Mouse (Mus musculus) midbrain, postnatal 0 days (tissue): ENCODE measurements at regions not wholly inside any gene's neighbourhood (a gene's known extent, or its start where the extent isn't known, plus 50 kb on each side); places are given as distances from the start of the nearest gene placed in this dataset.
A peak's percentile ranks its signal among the peaks of the same experiment; 100 is the strongest.

ENCODE experiments used
- ATAC-seq: fragments of 200-750 bp; cut with Nextera tagmentation; 2 replicates; pipeline ENCODE4 v1.8.0; 2017; ENCODE audit warnings: moderate number of reproducible peaks, mild to moderate bottlenecking, moderate TSS enrichment, moderate library complexity; ENCODE audit not compliant: low FRiP score
- DNase-seq: peaks from one replicate; pipeline ENCODE4 v3.0.0-alpha.2; 2015; ENCODE audit warnings: low spot score
- H3K27ac ChIP-seq: fragments of 300-500 bp; sonication (generic); 2 replicates; pipeline ENCODE4 v1.5.1; 2014; ENCODE audit warnings: low read depth, mild to moderate bottlenecking, low read length, mixed read lengths
- H3K27me3 ChIP-seq: fragments of 300-500 bp; sonication (generic); 2 replicates; pipeline ENCODE4 v1.6.1; 2014; ENCODE audit warnings: low read length, control low read depth, mixed read lengths; ENCODE audit not compliant: insufficient read depth
- H3K36me3 ChIP-seq: fragments of 300-500 bp; sonication (generic); 2 replicates; pipeline ENCODE4 v1.6.1; 2014; ENCODE audit warnings: low read length, control low read depth, mixed read lengths; ENCODE audit not compliant: insufficient read depth
- H3K4me1 ChIP-seq: fragments of 300-500 bp; sonication (generic); 2 replicates; pipeline ENCODE4 v1.6.1; 2014; ENCODE audit warnings: mild to moderate bottlenecking, control low read depth, antibody characterized with exemption, low read length, mixed read lengths; ENCODE audit not compliant: insufficient read depth
- H3K4me2 ChIP-seq: fragments of 300-500 bp; sonication (generic); 2 replicates; pipeline ENCODE4 v1.6.1; 2014; ENCODE audit warnings: low read depth, mild to moderate bottlenecking, low read length, mixed read lengths; ENCODE audit not compliant: poor library complexity, severe bottlenecking
- H3K4me3 ChIP-seq: fragments of 300-500 bp; sonication (generic); 2 replicates; pipeline ENCODE4 v1.5.1; 2014; ENCODE audit warnings: low read depth, mild to moderate bottlenecking, low read length, moderate library complexity
- H3K9ac ChIP-seq: fragments of 300-500 bp; sonication (generic); replicated peaks from 2 replicates; pipeline ENCODE4 v1.6.1; 2014; ENCODE audit warnings: mild to moderate bottlenecking, low read length, moderate library complexity, mixed read lengths; ENCODE audit not compliant: poor library complexity, severe bottlenecking
- H3K9me3 ChIP-seq: fragments of 300-500 bp; sonication (generic); 2 replicates; pipeline ENCODE4 v1.6.1; 2016; ENCODE audit warnings: low read length, control low read depth
- CTCF ChIP-seq: IDR thresholded peaks from 2 replicates; pipeline ENCODE4 v1.5.1; 2016; ENCODE audit warnings: antibody characterized with exemption, mild to moderate bottlenecking
- WGBS: fragments of 180-500 bp; shearing (Covaris S2); extraction: QIAGEN DNeasy Blood & Tissue Kit; methylation state at CpG from one replicate; pipeline ENCODE4 v1.1.7; 2014; 5-methylcytosine and 5-hydroxymethylcytosine counted together

DNA sequence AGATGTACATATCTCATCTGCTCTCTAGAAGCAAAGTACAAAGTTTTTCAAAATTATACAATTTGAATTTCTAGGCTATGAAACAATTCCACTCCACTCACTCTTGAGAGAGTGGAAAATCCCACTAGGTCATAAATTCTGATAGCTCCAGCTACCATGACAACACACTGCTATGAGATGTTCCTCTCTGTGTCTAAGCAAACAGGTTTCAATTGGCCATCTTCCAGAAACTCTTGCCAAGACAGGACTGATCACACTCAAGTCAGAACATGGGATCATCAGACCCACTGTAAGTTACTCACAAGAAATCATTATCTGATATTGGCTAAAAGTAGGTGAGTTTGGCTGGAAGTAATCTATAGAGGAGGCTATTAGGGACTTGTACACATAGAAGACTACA lies 320.4 kb downstream of the Isl1 start:
- Histone ChIP-seq H3K27ac (no peak overlapping the region), H3K36me3 (no peaks in the 10 kb centered on the region), H3K27me3 (no peaks in the 10 kb centered on the region), H3K4me1 (no peaks in the 10 kb centered on the region), H3K9ac (no peak overlapping the region), H3K4me3 (no peak overlapping the region), H3K4me2 (no peak overlapping the region), H3K9me3 (no peaks in the 10 kb centered on the region)
- DNase-seq (peak; percentile 26), ATAC-seq (no peak; the same call in 1 of the 2 replicates)
- TF ChIP-seq CTCF, result no peak

DNA sequence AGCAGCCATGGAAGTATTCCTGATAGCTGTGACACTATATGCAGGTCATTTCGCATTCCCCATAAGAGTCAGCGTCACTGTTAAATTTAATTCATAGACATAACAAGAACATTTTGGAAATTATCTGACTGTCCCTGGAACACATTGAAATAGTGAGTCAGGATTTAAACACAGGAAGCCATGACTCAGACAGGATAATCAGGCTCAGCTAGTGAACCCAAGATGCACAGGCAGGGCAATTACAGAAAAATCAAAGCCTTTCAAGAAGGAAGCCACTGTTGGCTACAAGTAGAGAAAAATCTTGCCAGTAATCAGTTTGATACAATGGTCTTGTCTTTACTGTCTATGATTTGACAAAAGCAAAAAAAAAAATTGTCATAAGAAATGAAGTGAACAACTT lies 323.2 kb downstream of the Isl1 start:
- H3K36me3 ChIP-seq, result no peaks in the 10 kb centered on the region
- H3K9ac ChIP-seq, result no peak overlapping the region
- H3K27ac ChIP-seq, result no peak overlapping the region
- ATAC-seq (no peak), DNase-seq (no peak)
- H3K4me3 ChIP-seq, result no peak overlapping the region
- no peaks in the 10 kb centered on the region for H3K9me3 ChIP-seq
- no peak overlapping the region for H3K4me2 ChIP-seq
- 94% methylated on average over 2 of the region's 2 CpGs for WGBS
- H3K4me1 ChIP-seq, result no peaks in the 10 kb centered on the region
- no peaks in the 10 kb centered on the region for H3K27me3 ChIP-seq
- no peak for TF ChIP-seq CTCF

DNA sequence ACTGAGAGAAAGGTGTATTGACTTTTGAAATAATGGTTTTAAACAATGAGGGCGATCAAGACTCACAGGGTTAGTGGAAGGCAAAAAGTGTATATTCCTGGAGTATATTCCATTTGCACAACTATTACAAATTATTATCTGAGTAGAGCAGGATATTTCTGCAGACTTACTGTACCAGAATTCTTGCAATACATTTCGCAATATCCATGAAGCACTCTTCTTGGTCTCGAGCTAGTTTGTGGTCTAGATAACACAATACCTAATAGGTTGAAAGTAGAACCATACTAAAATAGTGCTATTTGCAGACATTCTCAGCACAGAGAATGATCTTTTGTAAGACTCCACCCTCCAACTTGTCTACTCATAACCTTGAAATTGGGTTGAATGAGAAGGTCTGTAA lies 323.8 kb downstream of the Isl1 start:
- no peak for TF ChIP-seq CTCF
- H3K4me1 ChIP-seq, result no peaks in the 10 kb centered on the region
- no peaks in the 10 kb centered on the region for H3K36me3 ChIP-seq
- H3K4me3 ChIP-seq, result no peak overlapping the region
- H3K27me3 ChIP-seq, result no peaks in the 10 kb centered on the region
- H3K27ac ChIP-seq, result no peak overlapping the region
- no peak overlapping the region for H3K9ac ChIP-seq
- DNase-seq, result no peak
- 93% methylated on average over 3 of the region's 3 CpGs for WGBS
- no peak overlapping the region for H3K4me2 ChIP-seq
- ATAC-seq, result no peak
- no peaks in the 10 kb centered on the region for H3K9me3 ChIP-seq

DNA sequence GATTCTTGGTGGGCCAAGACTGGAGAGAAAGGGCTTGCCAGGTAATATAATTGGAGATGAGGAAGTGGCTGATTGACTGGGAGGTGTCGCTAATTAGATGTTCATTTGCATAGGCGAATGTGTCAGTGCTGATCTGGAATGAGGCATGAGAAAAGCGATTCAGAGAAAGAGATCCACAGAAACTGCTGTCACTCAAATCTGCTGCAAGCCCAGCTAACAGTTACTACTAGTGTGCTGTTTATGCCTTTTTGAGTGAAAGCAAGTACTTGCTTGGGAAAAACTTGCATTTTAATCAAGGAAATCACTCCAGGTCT lies 331.6 kb downstream of the Isl1 start:
- ATAC-seq, result no peak
- no peak for DNase-seq
- H3K27me3 ChIP-seq, result no peaks in the 10 kb centered on the region
- no peaks in the 10 kb centered on the region for H3K36me3 ChIP-seq
- H3K27ac ChIP-seq, result no peak overlapping the region
- no peak overlapping the region for H3K9ac ChIP-seq
- H3K4me2 ChIP-seq, result peak overlapping the region; percentile 6; the same call in 1 of the 2 replicates
- no peak overlapping the region for H3K4me3 ChIP-seq
- H3K9me3 ChIP-seq, result no peaks in the 10 kb centered on the region
- H3K4me1 ChIP-seq, result no peaks in the 10 kb centered on the region
- WGBS, result 19% methylated on average over 3 of the region's 3 CpGs
- no peak for TF ChIP-seq CTCF

DNA sequence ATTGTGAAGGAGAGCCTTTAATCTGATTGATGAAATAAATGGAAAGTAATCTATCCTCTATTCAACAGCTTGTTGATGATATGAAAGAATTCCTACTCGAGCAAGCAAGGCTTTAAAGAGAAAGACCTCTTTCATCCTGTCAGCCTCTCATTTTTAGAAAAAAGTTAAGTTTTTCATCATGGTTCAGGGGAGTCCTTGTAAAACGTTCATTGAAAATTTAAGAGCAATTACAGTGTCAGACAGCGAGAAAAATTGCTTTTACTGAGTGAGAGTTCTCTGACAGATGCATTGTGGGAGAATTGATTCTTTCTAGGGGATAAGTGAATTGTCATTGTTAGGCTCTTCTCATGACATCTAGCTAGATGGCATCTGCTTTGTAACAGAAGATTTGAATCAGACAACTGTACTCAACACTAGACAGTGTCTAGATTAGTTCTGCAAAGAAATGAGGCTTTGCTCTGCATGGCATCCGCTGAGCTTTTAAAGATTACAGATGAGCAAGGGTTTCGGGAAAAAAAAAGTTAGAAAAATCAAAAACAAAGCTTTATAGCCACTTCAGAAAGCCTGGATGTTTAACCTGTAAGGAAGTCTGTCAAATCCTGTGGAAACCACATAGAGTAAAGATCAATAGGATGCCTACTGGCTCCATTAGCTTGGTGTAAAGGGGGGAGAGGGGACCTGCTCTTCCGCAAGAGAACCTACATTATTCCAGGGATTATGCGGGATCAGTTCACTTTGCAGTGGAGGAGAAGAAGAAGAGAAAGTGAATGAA lies 332.2 kb downstream of the Isl1 start:
- no peak overlapping the region for H3K27ac ChIP-seq
- no peaks in the 10 kb centered on the region for H3K9me3 ChIP-seq
- 22% methylated on average over 7 of the region's 7 CpGs for WGBS
- no peaks in the 10 kb centered on the region for H3K4me1 ChIP-seq
- H3K9ac ChIP-seq, result no peak overlapping the region
- no peaks in the 10 kb centered on the region for H3K27me3 ChIP-seq
- no peak for TF ChIP-seq CTCF
- peak; percentile 2 for DNase-seq
- no peak for ATAC-seq
- peak overlapping the region; percentile 6; the same call in 1 of the 2 replicates for H3K4me2 ChIP-seq
- no peak overlapping the region for H3K4me3 ChIP-seq
- H3K36me3 ChIP-seq, result no peaks in the 10 kb centered on the region
